Mouse (Mus musculus) thymus, adult 2 months (tissue): Measurements from ENCODE around the gene Xpot.

Source experiments
- CTCF ChIP-seq: fragments of 200-500 bp; IDR thresholded peaks from 2 replicates; pipeline ENCODE4 v1.5.1; 2012; ENCODE audit warnings: mild to moderate bottlenecking, control low read depth, low read length, moderate library complexity, borderline replicate concordance; ENCODE audit not compliant: control insufficient read depth, poor library complexity, insufficient read depth; ENCODE audit errors: extremely low read depth
- POLR2A ChIP-seq: fragments of 200-500 bp; IDR thresholded peaks from 2 replicates; pipeline ENCODE4 v1.6.1; 2012; ENCODE audit warnings: mild to moderate bottlenecking, low read length, control low read depth, moderate library complexity; ENCODE audit not compliant: control insufficient read depth, poor library complexity, insufficient read depth; ENCODE audit errors: extremely low read depth

GRCm38 (mm10) chr10:121558231-121558630 is 67.9 kb downstream of the Xpot start:
- TF ChIP-seq POLR2A (no peak), CTCF (no peak)
